Mouse (Mus musculus): ENCODE results near the gene Pax3.

GRCm38 (mm10) chr1:78199221-78199620 lies 2.3 kb upstream of the Pax3 start:
- TF ChIP-seq CTCF (IDR thresholded peaks at IDR 0.05; ENCODE audit: low read depth, low read length): no peak
- TF ChIP-seq POLR2A (IDR thresholded peaks at IDR 0.05; ENCODE audit: borderline replicate concordance, low read depth, low read length): no peak

Measured in bone marrow macrophage, adult 2 months (primary cell).